Mouse (Mus musculus): Measurements from ENCODE around the gene Robo1. TPM values are rescaled to one million over a fixed set of nuclear protein-coding genes. Genes with fewer than 3 reads are reported as not detected.

Gene Robo1
- polyA plus RNA-seq, 1 experiment from 2014 or later: 5.7 TPM

DNA sequence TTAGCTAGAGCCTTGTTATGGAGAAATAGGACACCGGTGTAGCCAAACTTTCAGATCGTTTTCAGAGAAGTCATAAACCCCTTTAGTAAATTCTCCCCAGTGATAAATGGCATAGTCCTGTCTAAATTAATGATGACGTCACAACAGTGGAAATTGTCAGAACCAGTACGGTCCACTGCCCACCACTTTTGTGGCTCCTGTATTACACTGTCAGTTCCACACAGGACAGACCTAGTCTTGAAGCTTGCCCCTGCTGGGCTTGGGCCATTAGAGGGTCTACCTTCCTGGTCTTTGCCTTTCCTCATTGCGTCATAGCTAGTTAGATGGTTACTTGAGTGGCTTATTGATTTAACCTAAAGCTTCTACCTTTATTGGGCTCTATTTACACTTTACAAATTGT lies 369.1 kb downstream of the Robo1 start:
- no peak overlapping the region for H3K4me3 ChIP-seq (ENCODE audit: low read depth, low read length)
- H3K27me3 ChIP-seq (ENCODE audit: control insufficient read depth, insufficient read depth, low read depth, low read length): no peaks in the 10 kb centered on the region
- H3K4me1 ChIP-seq (ENCODE audit: control insufficient read depth, low read depth, low read length): peaks cover 3% of the 10 kb centered on the region; the same call in 1 of the 2 replicates
- no peak overlapping the region for H3K4me2 ChIP-seq (ENCODE audit: low read depth, low read length)
- no peaks in the 10 kb centered on the region for H3K9me3 ChIP-seq (replicated peaks; ENCODE audit: control insufficient read depth, low read length)
- 64% methylated on average over 5 of the region's 5 CpGs for WGBS (ENCODE audit: insufficient replicate concordance)
- no peaks in the 10 kb centered on the region for H3K36me3 ChIP-seq (ENCODE audit: control insufficient read depth, insufficient read depth)
- H3K9ac ChIP-seq (ENCODE audit: low read depth, low read length): no peak overlapping the region
- H3K27ac ChIP-seq (ENCODE audit: low read length): no peak overlapping the region
- ATAC-seq (ENCODE audit: low read depth): no peak

DNA sequence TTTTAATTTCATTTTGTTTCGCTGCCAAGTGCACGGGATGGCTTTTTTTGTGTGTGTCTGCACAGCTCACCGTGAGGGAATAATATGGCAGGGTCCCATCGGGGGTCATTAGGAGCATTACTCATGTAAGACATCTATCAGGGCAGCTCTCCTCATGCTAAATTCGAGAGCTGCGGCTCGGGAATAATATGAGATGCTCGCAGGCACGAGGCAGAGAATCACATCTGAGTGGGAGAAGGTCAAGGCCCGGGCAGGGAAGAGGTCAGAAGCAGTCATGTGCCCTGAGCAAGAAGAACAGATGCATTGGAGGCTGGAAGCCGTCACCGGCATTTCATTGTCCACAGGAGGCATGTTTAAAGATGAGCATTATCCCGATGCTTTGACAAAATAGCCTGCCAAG lies 370.3 kb downstream of the Robo1 start:
- Histone ChIP-seq H3K27ac (ENCODE audit: low read length) (no peak overlapping the region), H3K9me3 (replicated peaks; ENCODE audit: control insufficient read depth, low read length) (no peaks in the 10 kb centered on the region), H3K4me1 (ENCODE audit: control insufficient read depth, low read depth, low read length) (peaks cover 3% of the 10 kb centered on the region; the same call in 1 of the 2 replicates), H3K4me2 (ENCODE audit: low read depth, low read length) (no peak overlapping the region), H3K36me3 (ENCODE audit: control insufficient read depth, insufficient read depth) (no peaks in the 10 kb centered on the region), H3K4me3 (ENCODE audit: low read depth, low read length) (no peak overlapping the region), H3K9ac (ENCODE audit: low read depth, low read length) (no peak overlapping the region), H3K27me3 (ENCODE audit: control insufficient read depth, insufficient read depth, low read depth, low read length) (no peaks in the 10 kb centered on the region)
- no peak for ATAC-seq (ENCODE audit: low read depth)
- 55% methylated on average over 13 of the region's 13 CpGs for WGBS (ENCODE audit: insufficient replicate concordance)

DNA sequence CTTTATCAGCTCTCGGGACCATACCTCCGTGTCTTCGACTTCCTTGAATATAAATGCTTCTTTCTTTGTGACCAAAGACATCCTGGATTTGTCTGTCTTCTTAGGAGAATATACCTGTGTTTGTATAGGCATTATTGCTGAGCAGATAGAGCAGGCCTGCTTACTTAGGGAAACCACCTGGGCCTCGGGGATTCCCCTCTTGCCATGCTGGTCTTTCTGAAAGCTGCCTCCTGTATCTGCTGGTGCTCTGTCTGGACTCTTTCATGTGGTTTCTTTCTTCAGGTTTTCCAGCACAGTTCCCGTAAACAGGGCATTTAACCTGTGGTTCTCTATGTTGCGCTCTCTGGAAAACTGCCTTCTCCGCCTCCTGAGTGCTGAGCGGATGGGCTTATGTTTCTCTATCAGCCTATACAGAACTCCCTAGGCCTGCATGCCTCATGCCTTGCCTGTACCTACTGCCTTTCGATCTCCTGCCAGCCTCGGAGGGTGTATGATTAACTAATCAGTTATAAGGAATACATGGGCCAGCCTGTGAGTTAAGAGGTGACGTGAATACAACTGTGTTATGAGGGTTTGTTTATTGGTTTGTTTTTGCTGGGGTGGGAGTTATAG lies 370.9 kb downstream of the Robo1 start:
- no peak overlapping the region for H3K4me2 ChIP-seq (ENCODE audit: low read depth, low read length)
- WGBS (ENCODE audit: insufficient replicate concordance): 63% methylated on average over 11 of the region's 11 CpGs
- H3K36me3 ChIP-seq (ENCODE audit: control insufficient read depth, insufficient read depth): no peaks in the 10 kb centered on the region
- ATAC-seq (ENCODE audit: low read depth): no peak
- H3K4me3 ChIP-seq (ENCODE audit: low read depth, low read length): no peak overlapping the region
- no peaks in the 10 kb centered on the region for H3K9me3 ChIP-seq (replicated peaks; ENCODE audit: control insufficient read depth, low read length)
- H3K27ac ChIP-seq (ENCODE audit: low read length): no peak overlapping the region
- no peaks in the 10 kb centered on the region for H3K27me3 ChIP-seq (ENCODE audit: control insufficient read depth, insufficient read depth, low read depth, low read length)
- no peak overlapping the region for H3K9ac ChIP-seq (ENCODE audit: low read depth, low read length)
- H3K4me1 ChIP-seq (ENCODE audit: control insufficient read depth, low read depth, low read length): peaks cover 3% of the 10 kb centered on the region; the same call in 1 of the 2 replicates

DNA sequence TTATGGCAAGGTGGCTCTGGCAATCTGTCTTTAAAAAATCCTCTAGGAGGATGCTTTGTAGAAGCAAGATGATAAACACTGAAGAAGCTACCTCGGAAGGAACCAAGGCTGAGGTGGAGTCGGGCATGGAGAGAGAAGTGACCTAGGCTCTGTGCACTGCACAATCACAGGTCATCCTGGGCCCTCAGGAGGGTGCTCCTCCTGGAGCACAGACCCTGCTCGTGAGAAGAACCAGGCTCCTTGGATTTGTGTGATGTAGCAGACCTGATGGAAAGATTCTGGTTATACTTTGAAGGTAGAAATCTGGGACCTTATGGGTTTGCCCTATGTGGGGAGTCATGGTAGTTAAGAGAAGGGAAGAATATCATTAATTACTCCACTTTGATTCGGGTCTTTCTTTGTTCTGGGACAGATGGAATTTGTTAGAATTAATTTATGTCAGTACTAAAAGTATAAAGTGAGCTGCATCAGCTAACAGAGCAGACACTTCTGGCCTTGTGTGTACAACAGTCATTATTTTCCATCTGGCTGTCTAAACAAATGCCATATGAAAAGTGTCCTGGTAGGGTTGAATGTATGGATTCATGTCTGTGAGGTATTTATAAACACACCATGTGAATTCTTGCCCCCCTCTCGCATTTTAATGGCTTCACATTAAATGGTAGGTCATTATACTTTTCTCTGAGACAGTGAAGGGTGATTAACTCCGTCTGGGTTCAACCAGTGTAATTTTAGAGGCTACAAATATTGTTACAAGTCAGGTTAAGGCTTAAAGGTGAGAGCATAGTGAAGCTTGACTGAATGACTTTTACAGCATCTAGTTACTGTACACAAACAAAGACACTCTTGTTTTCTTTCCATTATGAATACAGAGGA lies 377.7 kb downstream of the Robo1 start:
- Histone ChIP-seq H3K9ac (ENCODE audit: low read depth, low read length) (no peak overlapping the region), H3K36me3 (ENCODE audit: control insufficient read depth, insufficient read depth) (no peaks in the 10 kb centered on the region), H3K4me1 (ENCODE audit: control insufficient read depth, low read depth, low read length) (no peaks in the 10 kb centered on the region; the same call in 1 of the 2 replicates), H3K9me3 (replicated peaks; ENCODE audit: control insufficient read depth, low read length) (no peaks in the 10 kb centered on the region), H3K4me2 (ENCODE audit: low read depth, low read length) (no peak overlapping the region), H3K27me3 (ENCODE audit: control insufficient read depth, insufficient read depth, low read depth, low read length) (no peaks in the 10 kb centered on the region), H3K27ac (ENCODE audit: low read length) (no peak overlapping the region), H3K4me3 (ENCODE audit: low read depth, low read length) (no peak overlapping the region)
- no peak for ATAC-seq (ENCODE audit: low read depth)
- WGBS (ENCODE audit: insufficient replicate concordance): 51% methylated on average over 6 of the region's 6 CpGs

DNA sequence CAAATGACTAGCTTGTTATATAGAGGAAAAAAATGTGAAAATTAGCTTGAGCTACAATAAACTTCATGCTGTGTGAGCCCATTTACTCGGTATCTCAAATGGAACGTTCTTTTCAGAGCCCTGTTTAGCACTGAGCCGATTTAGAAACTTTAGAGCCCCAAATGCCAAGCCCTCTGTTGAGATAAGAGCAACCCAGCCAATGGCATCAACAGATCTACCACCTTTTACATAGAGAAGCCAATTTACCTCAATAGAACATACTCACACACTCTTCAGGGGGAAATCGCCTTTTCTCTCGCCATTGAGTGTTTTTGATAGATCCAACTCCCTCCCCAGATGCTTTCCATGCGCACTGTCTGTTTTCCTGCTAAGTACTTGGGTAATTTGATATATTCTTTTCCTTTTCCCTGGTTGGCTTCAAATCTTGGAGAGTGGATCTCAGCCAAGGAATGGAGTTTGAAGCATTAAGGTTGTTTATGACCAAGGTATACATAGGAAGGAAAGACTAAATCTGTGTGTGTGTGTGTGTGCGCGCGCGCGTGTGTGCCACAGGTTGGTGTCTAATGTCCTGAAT lies 378.5 kb downstream of the Robo1 start:
- Histone ChIP-seq H3K9ac (ENCODE audit: low read depth, low read length) (no peak overlapping the region), H3K27me3 (ENCODE audit: control insufficient read depth, insufficient read depth, low read depth, low read length) (no peaks in the 10 kb centered on the region), H3K36me3 (ENCODE audit: control insufficient read depth, insufficient read depth) (no peaks in the 10 kb centered on the region), H3K27ac (ENCODE audit: low read length) (no peak overlapping the region), H3K4me2 (ENCODE audit: low read depth, low read length) (no peak overlapping the region), H3K9me3 (replicated peaks; ENCODE audit: control insufficient read depth, low read length) (no peaks in the 10 kb centered on the region), H3K4me3 (ENCODE audit: low read depth, low read length) (no peak overlapping the region), H3K4me1 (ENCODE audit: control insufficient read depth, low read depth, low read length) (no peaks in the 10 kb centered on the region; the same call in 1 of the 2 replicates)
- ATAC-seq (ENCODE audit: low read depth): no peak
- 66% methylated on average over 11 of the region's 11 CpGs for WGBS (ENCODE audit: insufficient replicate concordance)

DNA sequence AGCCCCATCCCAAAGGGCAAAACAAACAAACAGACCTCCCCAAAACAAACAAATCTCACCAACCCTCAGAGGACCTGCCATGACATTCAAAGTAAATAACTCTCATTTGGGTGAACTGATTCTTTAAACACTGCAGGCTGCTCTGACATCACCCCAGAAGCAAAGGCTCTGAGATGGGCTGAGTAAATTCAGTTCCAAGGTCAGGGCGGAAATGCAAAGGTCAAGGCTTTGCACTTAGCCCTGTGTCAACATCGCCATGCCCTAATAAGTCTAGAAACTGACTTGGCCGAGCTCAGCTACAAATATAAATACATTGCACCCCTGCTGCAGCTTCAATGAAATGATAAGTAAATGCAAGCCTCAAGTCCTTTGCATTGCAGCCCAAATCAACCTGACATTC lies 379.5 kb downstream of the Robo1 start:
- 0 out of 2 replicates have a peak overlapping the region, but pooled peaks have one; percentile 9 for H3K4me2 ChIP-seq (ENCODE audit: low read depth, low read length)
- no peaks in the 10 kb centered on the region for H3K27me3 ChIP-seq (ENCODE audit: control insufficient read depth, insufficient read depth, low read depth, low read length)

DNA sequence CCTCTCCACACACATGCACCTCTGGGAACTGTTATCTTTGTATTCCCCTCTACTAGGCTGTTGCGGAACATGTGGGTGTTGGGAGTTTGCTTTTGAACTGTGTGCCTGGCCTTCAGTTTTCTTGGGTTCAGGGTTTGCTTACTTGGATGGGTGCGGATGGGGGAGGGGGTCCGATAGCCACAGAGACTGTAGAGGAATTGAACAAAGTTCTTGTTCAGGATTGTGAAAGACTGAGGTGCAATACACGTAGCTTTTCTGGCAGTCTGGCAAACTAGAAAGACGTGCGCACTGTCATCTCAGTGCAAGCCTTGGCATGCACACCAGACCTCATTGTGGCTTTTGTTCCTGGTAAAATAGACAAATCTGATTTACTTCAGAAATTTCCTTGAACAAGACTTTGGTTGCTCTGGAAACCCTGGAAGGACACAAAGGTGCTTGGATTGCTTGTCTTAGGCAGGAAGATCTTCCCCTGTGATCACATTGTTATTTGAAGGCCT lies 380.1 kb downstream of the Robo1 start:
- WGBS (ENCODE audit: insufficient replicate concordance): 68% methylated on average over 6 of the region's 6 CpGs
- no peaks in the 10 kb centered on the region for H3K9me3 ChIP-seq (replicated peaks; ENCODE audit: control insufficient read depth, low read length)
- no peak overlapping the region for H3K4me3 ChIP-seq (ENCODE audit: low read depth, low read length)
- ATAC-seq (ENCODE audit: low read depth): peak; percentile 90
- no peaks in the 10 kb centered on the region for H3K27me3 ChIP-seq (ENCODE audit: control insufficient read depth, insufficient read depth, low read depth, low read length)
- H3K36me3 ChIP-seq (ENCODE audit: control insufficient read depth, insufficient read depth): no peaks in the 10 kb centered on the region
- no peaks in the 10 kb centered on the region; the same call in 1 of the 2 replicates for H3K4me1 ChIP-seq (ENCODE audit: control insufficient read depth, low read depth, low read length)
- 0 out of 2 replicates have a peak overlapping the region, but pooled peaks have one; percentile 9 for H3K4me2 ChIP-seq (ENCODE audit: low read depth, low read length)
- peak overlapping the region; percentile 71 for H3K27ac ChIP-seq (ENCODE audit: low read length)
- H3K9ac ChIP-seq (ENCODE audit: low read depth, low read length): no peak overlapping the region

More for the DNA sequence above, 379.5 kb downstream of the Robo1 start:
- 49% methylated on average over 3 of the region's 3 CpGs for WGBS (ENCODE audit: insufficient replicate concordance)
- peak overlapping the region; percentile 71 for H3K27ac ChIP-seq (ENCODE audit: low read length)
- H3K36me3 ChIP-seq (ENCODE audit: control insufficient read depth, insufficient read depth): no peaks in the 10 kb centered on the region
- no peaks in the 10 kb centered on the region; the same call in 1 of the 2 replicates for H3K4me1 ChIP-seq (ENCODE audit: control insufficient read depth, low read depth, low read length)
- no peaks in the 10 kb centered on the region for H3K9me3 ChIP-seq (replicated peaks; ENCODE audit: control insufficient read depth, low read length)
- H3K4me3 ChIP-seq (ENCODE audit: low read depth, low read length): no peak overlapping the region
- peak; percentile 58 for ATAC-seq (ENCODE audit: low read depth)
- no peak overlapping the region for H3K9ac ChIP-seq (ENCODE audit: low read depth, low read length)

DNA sequence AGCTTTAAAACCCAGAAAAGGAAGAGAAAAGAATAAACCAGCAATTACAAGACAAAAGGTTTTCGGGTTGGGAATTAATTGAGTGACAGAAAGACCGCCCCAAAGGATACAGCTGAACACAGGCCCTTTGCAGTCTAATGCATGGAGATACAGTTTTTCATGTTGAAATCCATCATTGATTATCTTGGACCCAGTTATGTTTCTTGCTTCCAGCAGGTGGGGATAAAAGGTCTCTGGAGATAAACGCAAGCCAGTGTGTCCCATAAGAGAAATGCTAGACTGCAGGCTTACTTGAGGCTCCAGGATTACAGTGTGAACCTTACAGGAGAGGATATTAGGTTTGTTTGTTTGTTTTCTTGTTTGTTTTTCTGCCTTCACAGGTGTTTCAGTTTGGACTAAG lies 383.8 kb downstream of the Robo1 start:
- WGBS (ENCODE audit: insufficient replicate concordance): 42% methylated on average over 3 of the region's 3 CpGs
- no peak for ATAC-seq (ENCODE audit: low read depth)
- Histone ChIP-seq H3K4me3 (ENCODE audit: low read depth, low read length) (no peak overlapping the region), H3K27ac (ENCODE audit: low read length) (no peak overlapping the region), H3K36me3 (ENCODE audit: control insufficient read depth, insufficient read depth) (no peaks in the 10 kb centered on the region), H3K27me3 (ENCODE audit: control insufficient read depth, insufficient read depth, low read depth, low read length) (no peaks in the 10 kb centered on the region), H3K4me1 (ENCODE audit: control insufficient read depth, low read depth, low read length) (no peaks in the 10 kb centered on the region; the same call in 1 of the 2 replicates), H3K9me3 (replicated peaks; ENCODE audit: control insufficient read depth, low read length) (no peaks in the 10 kb centered on the region), H3K9ac (ENCODE audit: low read depth, low read length) (no peak overlapping the region), H3K4me2 (ENCODE audit: low read depth, low read length) (no peak overlapping the region)
